Mouse (Mus musculus) forebrain, embryonic 11.5 days (tissue): Measurements from ENCODE around the gene Micall1. TPM values are rescaled to one million over a fixed set of nuclear protein-coding genes. Genes with fewer than 3 reads are reported as not detected.

ENCODE experiments used
- ATAC-seq: fragments of 200-750 bp; cut with Nextera tagmentation; replicated peaks from 2 replicates; pipeline ENCODE4 v1.8.0; 2017; ENCODE audit warnings: moderate TSS enrichment; ENCODE audit not compliant: low FRiP score
- DNase-seq: peaks from one replicate; pipeline ENCODE4 v3.0.0-alpha.2; 2017; ENCODE audit warnings: low spot score
- H3K27ac ChIP-seq: fragments of 300-500 bp; sonication (generic); 2 replicates; pipeline ENCODE4 v1.5.1; 2014; ENCODE audit warnings: low read depth, low read length
- H3K27me3 ChIP-seq: fragments of 300-500 bp; sonication (generic); 2 replicates; pipeline ENCODE4 v1.6.1; 2014; ENCODE audit warnings: mild to moderate bottlenecking, low read length, mixed read lengths; ENCODE audit not compliant: control insufficient read depth, insufficient read depth
- H3K36me3 ChIP-seq: fragments of 300-500 bp; sonication (generic); 2 replicates; pipeline ENCODE4 v1.6.1; 2014; ENCODE audit warnings: mild to moderate bottlenecking, low read length, moderate library complexity, mixed read lengths; ENCODE audit not compliant: control insufficient read depth, insufficient read depth
- H3K4me1 ChIP-seq: fragments of 300-500 bp; sonication (generic); replicated peaks from 2 replicates; pipeline ENCODE4 v1.6.1; 2014; ENCODE audit warnings: low read length, mixed read lengths; ENCODE audit not compliant: control insufficient read depth, insufficient read depth
- H3K4me2 ChIP-seq: fragments of 300-500 bp; sonication (generic); 2 replicates; pipeline ENCODE4 v1.6.1; 2014; ENCODE audit warnings: low read depth, mild to moderate bottlenecking, low read length, moderate library complexity, mixed read lengths; ENCODE audit not compliant: severe bottlenecking
- H3K4me3 ChIP-seq: fragments of 300-500 bp; sonication (generic); 2 replicates; pipeline ENCODE4 v1.5.1; 2014; ENCODE audit warnings: low read depth, low read length
- H3K9ac ChIP-seq: fragments of 300-500 bp; sonication (generic); 2 replicates; pipeline ENCODE4 v1.6.1; 2014; ENCODE audit warnings: low read length
- H3K9me3 ChIP-seq: fragments of 300-500 bp; sonication (generic); 2 replicates; pipeline ENCODE4 v1.6.1; 2016; ENCODE audit warnings: low read length, mixed read lengths; ENCODE audit not compliant: control insufficient read depth
- WGBS: fragments of 180-500 bp; shearing (Covaris S2); extraction: QIAGEN DNeasy Blood & Tissue Kit; methylation state at CpG from one replicate; pipeline ENCODE4 v1.1.7; 2014; 5-methylcytosine and 5-hydroxymethylcytosine counted together
- polyA plus RNA-seq: library from polyadenylated mRNA; unstranded; fragments of >200 nt; fragmentation: Nextera tagmentation; extraction: Ambion mirVana; gene quantifications from 2 replicates; pipeline ENCODE4 v1.2.1, GENCODE M21; 2014

The Micall1 gene
- polyA plus RNA-seq, 1 experiment from 2014 or later: 7.6 TPM

DNA sequence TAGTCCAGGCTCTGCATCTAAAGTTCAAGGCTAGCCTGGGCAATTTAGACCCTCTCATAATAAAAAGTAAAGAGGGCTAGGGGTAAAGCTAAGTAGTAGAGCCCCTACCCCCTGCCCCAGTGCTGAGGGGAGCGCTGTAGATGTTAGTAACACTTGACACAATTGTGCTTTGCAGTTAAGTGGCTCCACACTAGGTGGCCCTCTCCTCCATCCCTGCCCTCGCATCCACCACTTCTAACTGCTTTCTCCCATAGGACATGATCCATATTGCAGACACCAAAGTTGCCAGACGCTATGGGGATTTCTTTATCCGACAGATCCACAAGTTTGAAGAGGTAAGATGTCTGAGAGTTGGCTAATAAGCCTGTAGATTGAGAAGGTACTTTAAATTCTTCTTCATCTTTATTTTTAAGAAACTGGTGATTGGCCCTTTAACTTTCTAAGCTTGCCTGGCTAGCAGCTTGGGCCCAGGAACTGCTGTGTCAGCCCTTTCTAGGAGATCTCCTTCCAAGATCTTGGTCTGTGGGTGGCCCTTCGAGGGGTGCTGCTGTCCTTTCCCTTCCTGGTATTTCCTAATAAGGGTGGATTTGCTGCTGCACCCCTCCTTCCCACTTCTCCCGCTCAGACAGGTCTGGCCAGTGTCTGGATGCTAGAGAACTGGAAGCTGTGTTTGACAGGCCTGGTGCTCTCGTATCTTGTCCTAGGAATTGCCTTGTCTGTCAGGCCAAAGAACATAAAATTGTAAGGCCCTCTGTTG is 15.4 kb upstream of the Micall1 start:
- Histone ChIP-seq H3K9ac (no peak overlapping the region), H3K4me1 (no peaks in the 10 kb centered on the region), H3K27me3 (no peaks in the 10 kb centered on the region), H3K36me3 (peaks cover 14% of the 10 kb centered on the region; the same call in 1 of the 2 replicates), H3K4me3 (no peak overlapping the region), H3K4me2 (no peak overlapping the region), H3K9me3 (no peaks in the 10 kb centered on the region), H3K27ac (no peak overlapping the region)
- WGBS: 85% methylated on average over 7 of the region's 7 CpGs
- ATAC-seq (no peak), DNase-seq (no peak)

DNA sequence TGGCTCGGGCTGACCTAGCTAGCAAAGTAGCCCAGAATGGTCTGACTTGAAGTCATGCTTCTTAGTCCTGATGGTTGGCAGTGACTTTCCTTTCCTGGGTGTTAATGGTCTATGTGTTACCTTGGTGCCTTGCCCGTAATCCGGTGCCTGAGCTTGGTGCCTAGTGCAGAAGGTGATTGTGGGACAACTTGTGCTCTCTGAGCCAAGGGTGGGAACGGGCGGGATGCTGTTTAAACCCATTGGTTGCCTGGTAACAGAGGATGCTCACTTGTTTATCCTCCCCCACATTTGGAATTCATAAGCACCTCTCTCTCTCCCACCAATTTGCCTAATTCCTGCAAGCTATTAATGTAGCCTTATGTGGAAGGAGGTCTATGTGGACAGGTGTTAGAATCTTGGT is 13.2 kb upstream of the Micall1 start:
- Histone ChIP-seq H3K4me2 (no peak overlapping the region), H3K27me3 (no peaks in the 10 kb centered on the region), H3K4me1 (no peaks in the 10 kb centered on the region), H3K4me3 (no peak overlapping the region), H3K36me3 (peaks cover 7% of the 10 kb centered on the region; the same call in 1 of the 2 replicates), H3K9ac (no peak overlapping the region), H3K9me3 (no peaks in the 10 kb centered on the region), H3K27ac (no peak overlapping the region)
- 91% methylated on average over 5 of the region's 5 CpGs for WGBS
- no peak for DNase-seq
- ATAC-seq: no peak

DNA sequence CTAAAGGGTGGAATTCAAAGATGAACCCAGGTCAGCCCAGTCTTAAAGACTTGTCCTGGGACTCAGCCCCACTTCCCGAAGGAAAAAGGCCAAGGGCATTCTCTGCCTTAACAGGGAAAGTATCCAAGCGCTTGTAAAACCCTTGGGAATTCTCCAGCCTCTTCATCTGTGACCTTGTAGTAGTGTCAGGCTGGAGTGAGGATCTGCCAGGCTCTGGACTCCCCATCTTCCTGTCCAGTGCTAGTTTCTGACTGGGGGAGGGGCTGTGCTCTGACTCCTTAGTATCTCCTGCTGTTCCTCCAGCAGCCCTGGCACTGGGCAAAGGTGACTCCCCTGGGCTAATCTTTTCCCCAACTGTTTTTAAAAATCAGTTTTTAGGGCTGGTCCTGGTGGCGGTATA is 12.1 kb upstream of the Micall1 start:
- Histone ChIP-seq H3K4me2 (no peak overlapping the region), H3K9me3 (no peaks in the 10 kb centered on the region), H3K36me3 (peaks cover 7% of the 10 kb centered on the region; the same call in 1 of the 2 replicates), H3K4me1 (no peaks in the 10 kb centered on the region), H3K4me3 (no peak overlapping the region), H3K9ac (no peak overlapping the region), H3K27ac (no peak overlapping the region), H3K27me3 (no peaks in the 10 kb centered on the region)
- no peak for DNase-seq
- ATAC-seq: no peak
- WGBS: 79% methylated on average over 3 of the region's 3 CpGs

DNA sequence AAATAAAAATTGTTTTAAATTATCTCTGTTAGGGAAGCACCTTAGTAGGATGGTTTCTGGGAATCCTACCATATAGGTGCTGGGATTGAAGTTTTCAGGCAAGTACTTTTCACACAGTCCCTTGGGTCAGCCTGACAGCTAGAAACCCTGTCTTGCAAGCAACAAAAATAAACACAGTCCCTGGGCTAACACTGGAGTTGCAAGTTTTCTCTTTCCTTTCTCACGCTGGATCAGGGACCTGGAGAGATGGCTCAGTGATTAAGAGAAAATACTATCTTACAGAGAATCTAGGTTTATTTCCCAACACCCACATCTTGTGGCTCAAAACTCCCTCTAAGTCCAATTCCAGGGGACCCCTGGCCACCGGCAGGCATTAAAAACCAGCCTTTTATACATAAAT is 11.6 kb upstream of the Micall1 start:
- no peaks in the 10 kb centered on the region for H3K4me1 ChIP-seq
- no peaks in the 10 kb centered on the region for H3K9me3 ChIP-seq
- H3K4me3 ChIP-seq: no peak overlapping the region
- no peak overlapping the region for H3K27ac ChIP-seq
- no peak for DNase-seq
- peaks cover 7% of the 10 kb centered on the region; the same call in 1 of the 2 replicates for H3K36me3 ChIP-seq
- H3K9ac ChIP-seq: no peak overlapping the region
- H3K27me3 ChIP-seq: no peaks in the 10 kb centered on the region
- ATAC-seq: no peak
- no peak overlapping the region for H3K4me2 ChIP-seq
- 53% methylated on average over 2 of the region's 2 CpGs for WGBS

DNA sequence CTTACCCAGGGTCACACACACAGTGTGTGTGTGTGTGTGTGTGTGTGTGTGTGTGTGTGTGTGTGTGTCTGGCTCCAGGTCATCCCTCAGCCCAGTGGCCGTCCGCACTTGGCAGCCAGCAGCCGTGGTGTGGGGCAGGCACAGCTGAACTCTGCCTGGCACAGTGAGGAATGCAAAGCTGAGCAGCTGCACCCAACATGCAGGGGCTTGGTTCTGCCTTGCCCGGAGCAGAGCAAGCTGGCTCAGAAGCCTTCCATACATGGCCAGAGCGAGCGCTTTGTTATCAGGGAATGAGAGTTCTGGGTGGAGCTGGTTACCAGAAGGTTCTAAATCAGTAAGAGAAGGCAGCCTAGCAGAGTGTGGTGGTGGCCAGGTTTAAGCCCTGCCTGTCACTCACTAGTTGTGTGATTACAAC is 11.1 kb upstream of the Micall1 start:
- ATAC-seq: no peak
- Histone ChIP-seq H3K4me1 (no peaks in the 10 kb centered on the region), H3K4me2 (no peak overlapping the region), H3K9me3 (no peaks in the 10 kb centered on the region), H3K36me3 (peaks cover 7% of the 10 kb centered on the region; the same call in 1 of the 2 replicates), H3K27me3 (no peaks in the 10 kb centered on the region), H3K9ac (no peak overlapping the region), H3K4me3 (no peak overlapping the region), H3K27ac (no peak overlapping the region)
- DNase-seq: no peak
- 74% methylated on average over 6 of the region's 6 CpGs for WGBS

DNA sequence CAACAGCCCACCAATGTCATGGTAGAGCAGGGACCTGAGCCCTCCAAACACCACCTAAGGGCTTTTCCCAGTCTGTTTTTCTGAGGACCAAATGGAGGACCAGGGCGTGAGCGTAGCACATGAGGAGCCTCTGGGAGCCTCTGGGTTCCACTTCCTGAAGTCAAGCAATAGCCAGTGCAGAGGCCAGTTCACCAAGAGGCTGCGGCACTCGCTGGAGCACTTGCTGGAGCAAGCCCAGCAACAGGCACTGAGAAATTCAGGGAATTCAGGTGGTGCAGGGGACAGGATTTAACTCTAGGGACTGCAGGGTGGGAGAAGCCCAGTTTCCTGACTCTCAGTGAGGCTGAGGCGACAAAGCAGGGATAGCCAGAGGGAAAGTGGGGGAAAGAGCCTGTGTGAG is 10.5 kb upstream of the Micall1 start:
- Histone ChIP-seq H3K9me3 (no peaks in the 10 kb centered on the region), H3K4me1 (no peaks in the 10 kb centered on the region), H3K4me2 (no peak overlapping the region), H3K9ac (no peak overlapping the region), H3K27ac (no peak overlapping the region), H3K36me3 (peaks cover 7% of the 10 kb centered on the region; the same call in 1 of the 2 replicates), H3K27me3 (no peaks in the 10 kb centered on the region), H3K4me3 (no peak overlapping the region)
- no peak for ATAC-seq
- no peak for DNase-seq
- 72% methylated on average over 5 of the region's 5 CpGs for WGBS

DNA sequence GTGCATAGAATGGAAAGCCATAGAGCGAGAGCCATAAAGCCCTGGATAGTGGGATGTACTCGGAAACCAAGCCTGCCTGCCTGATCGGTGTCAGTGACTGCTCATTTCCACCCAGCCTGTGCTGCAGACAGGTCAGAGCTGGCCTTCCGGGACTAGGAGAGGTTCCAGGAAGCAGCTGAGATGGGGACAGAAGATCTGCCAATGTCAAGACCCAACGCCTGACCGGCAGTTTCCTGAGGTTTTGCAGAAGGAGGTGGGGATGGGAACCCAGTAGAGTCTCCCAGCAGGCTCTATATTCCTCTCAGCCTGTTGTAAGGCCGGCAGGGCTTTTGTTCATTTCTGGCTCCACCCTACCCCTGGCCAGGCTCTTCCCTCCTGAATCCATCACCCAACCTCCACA is 9.8 kb upstream of the Micall1 start:
- 58% methylated on average over 7 of the region's 7 CpGs for WGBS
- Histone ChIP-seq H3K9me3 (no peaks in the 10 kb centered on the region), H3K36me3 (peaks cover 5% of the 10 kb centered on the region; the same call in 1 of the 2 replicates), H3K4me3 (no peak overlapping the region), H3K27ac (no peak overlapping the region), H3K27me3 (no peaks in the 10 kb centered on the region), H3K4me2 (no peak overlapping the region), H3K9ac (no peak overlapping the region), H3K4me1 (no peaks in the 10 kb centered on the region)
- DNase-seq (no peak), ATAC-seq (no peak)

DNA sequence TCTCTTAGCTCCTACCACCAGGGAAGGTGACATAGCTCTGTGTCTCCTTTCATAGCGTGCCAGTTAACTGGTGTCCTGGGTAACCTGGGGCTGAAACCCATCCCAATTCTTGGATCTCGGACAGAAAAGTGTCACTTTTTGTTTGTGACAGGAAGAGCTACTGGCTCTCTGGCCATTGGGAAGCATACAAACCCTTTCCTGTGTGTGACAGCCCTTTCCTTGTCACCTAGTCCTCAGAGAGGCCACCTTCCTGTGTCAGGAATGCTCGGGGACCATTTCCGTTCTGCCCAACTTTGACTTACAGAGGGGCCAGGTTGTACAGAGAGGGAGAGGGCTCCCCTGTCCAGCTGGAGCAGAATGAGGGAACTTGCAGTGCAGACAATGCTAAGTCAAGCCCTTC is 9.2 kb upstream of the Micall1 start:
- ATAC-seq (no peak), DNase-seq (no peak)
- Histone ChIP-seq H3K4me3 (no peak overlapping the region), H3K27ac (no peak overlapping the region), H3K27me3 (no peaks in the 10 kb centered on the region), H3K36me3 (peaks cover under 1% of the 10 kb centered on the region; the same call in 1 of the 2 replicates), H3K9me3 (no peaks in the 10 kb centered on the region), H3K4me1 (no peaks in the 10 kb centered on the region), H3K4me2 (no peak overlapping the region), H3K9ac (no peak overlapping the region)
- WGBS: 62% methylated on average over 4 of the region's 4 CpGs

DNA sequence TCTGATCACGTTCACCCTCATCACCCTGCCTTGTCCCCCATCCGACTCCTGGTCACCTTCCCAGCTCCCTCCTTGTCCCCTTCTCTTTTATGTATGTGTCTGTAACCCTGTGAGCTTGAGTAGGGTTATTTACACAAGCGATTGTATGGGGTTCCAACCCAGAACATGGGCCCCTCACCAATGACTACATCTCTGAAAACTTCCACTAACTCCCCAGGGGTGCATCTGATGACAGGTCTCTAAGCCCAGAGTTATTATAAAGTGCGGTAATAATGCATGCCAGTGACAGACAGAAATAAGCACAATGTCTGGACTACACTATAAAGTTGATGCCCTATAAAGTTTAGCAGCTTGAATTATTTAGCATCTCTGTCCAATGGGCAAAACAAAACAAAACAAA is 8.3 kb upstream of the Micall1 start:
- H3K4me3 ChIP-seq: no peak overlapping the region
- H3K27ac ChIP-seq: no peak overlapping the region
- H3K9me3 ChIP-seq: no peaks in the 10 kb centered on the region
- H3K4me1 ChIP-seq: no peaks in the 10 kb centered on the region
- ATAC-seq: no peak
- no peak overlapping the region for H3K9ac ChIP-seq
- no peaks in the 10 kb centered on the region; the same call in 1 of the 2 replicates for H3K36me3 ChIP-seq
- WGBS: 82% methylated on average over 4 of the region's 4 CpGs
- H3K4me2 ChIP-seq: no peak overlapping the region
- no peaks in the 10 kb centered on the region for H3K27me3 ChIP-seq
- DNase-seq: no peak
